Mouse (Mus musculus) midbrain, embryonic 14.5 days (tissue): ENCODE measurements around the gene Atp2a1. TPM values are rescaled to one million over a fixed set of nuclear protein-coding genes. Genes with fewer than 3 reads are reported as not detected.

Experiments used
- ATAC-seq: fragments of 200-750 bp; cut with Nextera tagmentation; 2 replicates; pipeline ENCODE4 v1.8.0; 2017; ENCODE audit warnings: moderate number of reproducible peaks, moderate library complexity; ENCODE audit not compliant: low FRiP score, low TSS enrichment
- DNase-seq: peaks from one replicate; pipeline ENCODE4 v3.0.0-alpha.2; 2015
- H3K27ac ChIP-seq: fragments of 300-500 bp; sonication (generic); replicated peaks from 2 replicates; pipeline ENCODE4 v1.5.1; 2014; ENCODE audit warnings: mild to moderate bottlenecking, low read depth, low read length, moderate library complexity
- H3K27me3 ChIP-seq: fragments of 300-500 bp; sonication (generic); 2 replicates; pipeline ENCODE4 v1.6.1; 2014; ENCODE audit warnings: low read length, control low read depth, mixed read lengths; ENCODE audit not compliant: control insufficient read depth, insufficient read depth
- H3K36me3 ChIP-seq: fragments of 300-500 bp; sonication (generic); 2 replicates; pipeline ENCODE4 v1.6.1; 2014; ENCODE audit warnings: low read length, control low read depth; ENCODE audit not compliant: control insufficient read depth, insufficient read depth
- H3K4me1 ChIP-seq: fragments of 300-500 bp; sonication (generic); 2 replicates; pipeline ENCODE4 v1.6.1; 2014; ENCODE audit warnings: mild to moderate bottlenecking, antibody characterized with exemption, low read length, control low read depth; ENCODE audit not compliant: control insufficient read depth, insufficient read depth
- H3K4me2 ChIP-seq: fragments of 300-500 bp; sonication (generic); 2 replicates; pipeline ENCODE4 v1.6.1; 2014; ENCODE audit warnings: mild to moderate bottlenecking, low read length, moderate library complexity
- H3K4me3 ChIP-seq: fragments of 300-500 bp; sonication (generic); replicated peaks from 2 replicates; pipeline ENCODE4 v1.5.1; 2014; ENCODE audit warnings: low read depth, low read length
- H3K9ac ChIP-seq: fragments of 300-500 bp; sonication (generic); replicated peaks from 2 replicates; pipeline ENCODE4 v1.6.1; 2014; ENCODE audit warnings: mild to moderate bottlenecking, low read length, moderate library complexity
- H3K9me3 ChIP-seq: fragments of 300-500 bp; sonication (generic); 2 replicates; pipeline ENCODE4 v1.6.1; 2016; ENCODE audit warnings: low read length, control low read depth, mixed read lengths; ENCODE audit not compliant: control insufficient read depth
- WGBS: fragments of 180-500 bp; shearing (Covaris S2); extraction: QIAGEN DNeasy Blood & Tissue Kit; methylation state at CpG from one replicate; pipeline ENCODE4 v1.1.7; 2014; 5-methylcytosine and 5-hydroxymethylcytosine counted together
- polyA plus RNA-seq: library from polyadenylated mRNA; unstranded; fragments of >200 nt; fragmentation: Nextera tagmentation; extraction: Ambion mirVana; gene quantifications from 2 replicates; pipeline ENCODE4 v1.2.1, GENCODE M21; 2014

Atp2a1 gene
- polyA plus RNA-seq, 1 experiment from 2014 or later, result 0.39 TPM

- peak; percentile 40; the same call in 1 of the 2 replicates for ATAC-seq
- under 1% methylated on average over 23 of the region's 23 CpGs for WGBS
Observed at GRCm38 (mm10) chr7:126482392-126482871, 19.5 kb upstream of the Atp2a1 start.

DNA sequence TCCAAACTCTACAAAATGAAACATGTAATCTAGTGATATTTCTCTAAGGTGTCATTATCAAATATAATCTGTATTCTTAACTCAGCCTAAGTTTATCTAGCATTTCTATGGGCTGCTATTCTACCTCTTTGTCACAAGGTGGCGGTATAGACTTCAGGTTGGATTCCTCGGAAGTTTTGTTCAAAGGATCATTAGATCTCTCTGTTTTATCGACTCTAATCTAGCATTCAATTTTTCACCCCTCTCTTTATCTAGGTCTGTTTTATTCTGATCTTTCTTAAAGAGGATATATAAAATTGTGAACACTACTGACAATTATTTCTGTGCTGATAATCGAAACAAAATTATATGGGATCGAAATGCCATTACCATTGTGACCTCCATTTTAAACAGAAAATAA lies 18.8 kb upstream of the Atp2a1 start:
- H3K4me2 ChIP-seq, result no peak overlapping the region
- no peaks in the 10 kb centered on the region for H3K9me3 ChIP-seq
- H3K27ac ChIP-seq, result no peak overlapping the region
- no peak overlapping the region for H3K9ac ChIP-seq
- H3K27me3 ChIP-seq, result no peaks in the 10 kb centered on the region
- H3K4me1 ChIP-seq, result no peaks in the 10 kb centered on the region
- H3K36me3 ChIP-seq, result no peaks in the 10 kb centered on the region
- ATAC-seq (no peak), DNase-seq (peak; percentile 51)
- 20% methylated on average over 5 of the region's 5 CpGs for WGBS
- H3K4me3 ChIP-seq, result no peak overlapping the region

More at GRCm38 (mm10) chr7:126482392-126482871, 19.5 kb upstream of the Atp2a1 start:
- Histone ChIP-seq H3K4me3 (peak overlapping the region; percentile 19), H3K27ac (no peak overlapping the region), H3K9ac (peak overlapping the region; percentile 37; the same call in 1 of the 2 replicates), H3K36me3 (no peaks in the 10 kb centered on the region), H3K27me3 (no peaks in the 10 kb centered on the region), H3K4me1 (no peaks in the 10 kb centered on the region), H3K9me3 (no peaks in the 10 kb centered on the region), H3K4me2 (peak overlapping the region; percentile 54)
- peak; percentile 64 for DNase-seq

DNA sequence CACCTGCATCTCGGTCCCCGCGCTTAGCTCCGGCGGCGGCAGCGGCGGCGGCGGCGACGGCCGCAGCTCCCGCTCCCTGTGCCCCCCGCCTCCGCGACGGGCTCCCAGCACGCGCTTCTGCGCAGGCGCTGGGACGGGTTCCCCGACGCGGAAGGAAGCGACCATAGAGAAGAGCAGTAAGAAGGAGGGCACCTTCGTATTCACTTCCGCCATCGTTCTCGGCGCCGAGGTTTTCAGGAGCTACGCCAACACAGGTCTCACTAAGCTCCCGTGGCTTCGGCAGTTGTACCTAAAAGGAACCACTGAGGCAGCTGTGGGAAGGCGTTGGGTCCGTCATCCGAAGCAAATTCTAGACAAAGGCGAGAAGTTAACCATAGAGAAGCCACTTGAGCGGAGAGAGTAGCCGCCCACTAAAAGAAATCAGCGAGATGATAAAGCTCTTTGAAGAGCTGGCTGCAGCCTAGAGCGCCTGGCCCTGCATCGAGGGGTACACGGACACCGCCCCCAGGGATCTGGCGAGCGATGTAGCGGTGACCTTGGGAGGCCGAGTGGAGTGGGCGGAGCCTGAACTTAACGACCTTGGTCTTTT lies 12.2 kb upstream of the Atp2a1 start, which contains the start of gene Sh2b1:
Sh2b1 (minus strand) TSS at position 432 of the 589 bp plus-strand sequence.
- Histone ChIP-seq H3K36me3 (peaks cover 26% of the 10 kb centered on the region), H3K4me1 (peaks cover 15% of the 10 kb centered on the region), H3K27ac (peak within 1 kb of the TSS; percentile 96), H3K9ac (peak within 1 kb of the TSS; percentile 97), H3K27me3 (no peaks in the 10 kb centered on the region), H3K4me3 (peak within 1 kb of the TSS; percentile 94), H3K9me3 (no peaks in the 10 kb centered on the region), H3K4me2 (peak within 1 kb of the TSS; percentile 97)
- ATAC-seq (peak; percentile 92), DNase-seq (peak; percentile 97)
- under 1% methylated on average over 53 of the region's 53 CpGs for WGBS

- Histone ChIP-seq H3K4me3 (peak overlapping the region; percentile 94), H3K27ac (peak overlapping the region; percentile 96), H3K36me3 (peaks cover 32% of the 10 kb centered on the region), H3K9ac (peak overlapping the region; percentile 97), H3K9me3 (no peaks in the 10 kb centered on the region), H3K4me2 (peak overlapping the region; percentile 97), H3K4me1 (peaks cover 15% of the 10 kb centered on the region), H3K27me3 (no peaks in the 10 kb centered on the region)
- ATAC-seq (peak; percentile 54), DNase-seq (no peak)
- 1% methylated on average over 23 of the region's 27 CpGs for WGBS
Observed at GRCm38 (mm10) chr7:126474486-126474955, 11.6 kb upstream of the Atp2a1 start.

DNA sequence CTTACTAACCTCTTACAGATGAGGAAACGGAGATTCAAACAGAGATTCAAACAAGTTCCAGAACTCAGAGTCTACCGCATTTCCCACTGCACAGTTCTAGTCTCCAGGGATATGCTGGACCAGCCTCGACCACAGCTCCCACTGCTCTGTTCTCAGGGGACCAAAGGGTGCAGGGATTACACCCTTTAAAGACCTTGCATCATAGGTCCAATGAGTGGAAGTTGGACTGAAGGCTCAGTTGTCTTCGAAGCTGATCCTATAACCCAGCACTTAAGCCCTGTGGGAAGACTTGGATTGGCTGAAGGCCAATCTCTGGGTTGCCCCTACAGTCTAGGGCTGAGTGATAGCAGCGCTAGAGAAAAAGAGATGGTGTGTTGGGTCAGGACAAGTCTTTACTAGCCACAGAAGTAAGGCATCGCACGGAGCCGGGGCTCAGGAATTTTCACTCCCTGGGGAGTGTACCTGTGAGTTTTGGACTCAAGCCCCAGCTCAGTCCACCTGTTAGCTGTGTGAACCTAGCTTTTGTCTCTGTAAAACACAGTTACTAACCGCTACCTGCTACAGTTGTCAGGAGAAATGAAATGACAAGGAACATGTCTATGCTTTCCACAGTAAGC lies 10.7 kb upstream of the Atp2a1 start:
- H3K27ac ChIP-seq, result no peak overlapping the region
- ATAC-seq, result no peak
- peak overlapping the region; percentile 97 for H3K4me2 ChIP-seq
- H3K36me3 ChIP-seq, result peaks cover 42% of the 10 kb centered on the region
- peak; percentile 15 for DNase-seq
- no peaks in the 10 kb centered on the region for H3K9me3 ChIP-seq
- peak overlapping the region; percentile 97 for H3K9ac ChIP-seq
- 90% methylated on average over 9 of the region's 9 CpGs for WGBS
- H3K4me1 ChIP-seq, result peaks cover 15% of the 10 kb centered on the region
- H3K4me3 ChIP-seq, result peak overlapping the region; percentile 94
- no peaks in the 10 kb centered on the region for H3K27me3 ChIP-seq

DNA sequence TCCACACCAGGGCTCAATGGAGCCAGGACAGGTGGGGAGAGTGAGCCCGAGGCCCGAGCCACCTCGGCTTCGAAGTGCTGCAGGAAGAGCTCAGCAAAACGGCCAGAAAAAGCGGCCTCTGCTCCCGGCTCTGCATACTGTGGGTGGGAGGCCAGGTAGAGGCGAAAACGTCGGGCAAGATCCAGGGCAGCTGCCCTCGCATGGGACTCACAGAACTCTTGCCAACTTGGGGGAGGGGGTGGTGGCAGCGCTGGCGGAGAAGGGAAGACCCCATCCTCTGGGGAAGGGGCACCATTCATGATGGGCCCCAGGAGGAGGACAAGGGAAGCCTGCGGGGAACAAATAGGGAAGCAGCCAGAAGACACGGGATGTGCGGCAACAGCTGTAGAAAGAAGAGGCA lies 9.8 kb upstream of the Atp2a1 start:
- H3K9me3 ChIP-seq, result no peaks in the 10 kb centered on the region
- no peak overlapping the region for H3K9ac ChIP-seq
- no peak for DNase-seq
- H3K4me3 ChIP-seq, result no peak overlapping the region
- H3K4me2 ChIP-seq, result no peak overlapping the region
- H3K27me3 ChIP-seq, result no peaks in the 10 kb centered on the region
- 94% methylated on average over 16 of the region's 16 CpGs for WGBS
- ATAC-seq, result no peak
- peaks cover 50% of the 10 kb centered on the region for H3K36me3 ChIP-seq
- H3K27ac ChIP-seq, result no peak overlapping the region
- peaks cover 15% of the 10 kb centered on the region for H3K4me1 ChIP-seq

- Histone ChIP-seq H3K36me3 (peaks cover 54% of the 10 kb centered on the region), H3K9ac (no peak overlapping the region)
- WGBS, result 92% methylated on average over 13 of the region's 13 CpGs
Observed at GRCm38 (mm10) chr7:126472306-126472705, 9.4 kb upstream of the Atp2a1 start.

DNA sequence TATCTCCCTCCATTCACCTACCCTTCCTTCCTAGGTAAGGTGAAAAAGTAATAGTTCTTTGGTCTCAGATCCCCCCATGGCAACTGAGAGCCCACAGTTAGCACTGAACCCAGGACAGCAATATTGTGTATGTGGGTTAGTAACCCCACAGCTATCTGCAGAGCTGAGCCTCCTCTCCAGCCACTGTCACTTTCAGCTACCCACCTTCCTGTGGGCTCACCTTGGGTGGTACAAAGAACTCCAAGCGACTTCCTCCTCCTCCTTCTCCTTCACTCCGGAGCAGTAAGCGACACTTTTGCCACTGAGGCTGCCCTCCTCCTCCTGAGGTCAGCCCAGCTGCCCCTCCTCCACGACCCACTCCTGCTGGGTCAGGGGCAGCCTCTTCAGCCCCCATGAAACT lies 8.9 kb upstream of the Atp2a1 start:
- DNase-seq, result no peak
- no peak for ATAC-seq
- peaks cover 59% of the 10 kb centered on the region for H3K36me3 ChIP-seq
- no peaks in the 10 kb centered on the region for H3K9me3 ChIP-seq
- H3K4me1 ChIP-seq, result peaks cover 15% of the 10 kb centered on the region
- H3K27me3 ChIP-seq, result no peaks in the 10 kb centered on the region
- H3K4me2 ChIP-seq, result no peak overlapping the region
- WGBS, result 89% methylated on average over 4 of the region's 4 CpGs
- H3K4me3 ChIP-seq, result no peak overlapping the region
- no peak overlapping the region for H3K9ac ChIP-seq
- no peak overlapping the region for H3K27ac ChIP-seq

More at GRCm38 (mm10) chr7:126472306-126472705, 9.4 kb upstream of the Atp2a1 start:
- H3K4me2 ChIP-seq, result no peak overlapping the region
- H3K9me3 ChIP-seq, result no peaks in the 10 kb centered on the region
- peaks cover 15% of the 10 kb centered on the region for H3K4me1 ChIP-seq
- no peaks in the 10 kb centered on the region for H3K27me3 ChIP-seq
- ATAC-seq, result no peak
- no peak overlapping the region for H3K4me3 ChIP-seq
- H3K27ac ChIP-seq, result no peak overlapping the region
- DNase-seq, result no peak
